Mouse (Mus musculus) heart, embryonic 16.5 days (tissue): ENCODE results near the gene Gm17662. TPM values are rescaled to one million over a fixed set of nuclear protein-coding genes. Genes with fewer than 3 reads are reported as not detected.

Experiments
- ATAC-seq: fragments of 200-750 bp; cut with Nextera tagmentation; replicated peaks from 2 replicates; pipeline ENCODE4 v1.8.0; 2017; ENCODE audit warnings: moderate number of reproducible peaks; ENCODE audit not compliant: insufficient read depth, low FRiP score; ENCODE audit errors: extremely low read depth
- H3K27ac ChIP-seq: fragments of 300-500 bp; sonication (generic); 2 replicates; pipeline ENCODE4 v1.5.1; 2014; ENCODE audit warnings: mild to moderate bottlenecking, low read length, control low read depth, moderate library complexity
- H3K27me3 ChIP-seq: fragments of 300-500 bp; sonication (generic); 2 replicates; pipeline ENCODE4 v1.6.1; 2014; ENCODE audit warnings: low read length, mixed read lengths; ENCODE audit not compliant: control insufficient read depth, insufficient read depth
- H3K36me3 ChIP-seq: fragments of 300-500 bp; sonication (generic); 2 replicates; pipeline ENCODE4 v1.6.1; 2014; ENCODE audit not compliant: control insufficient read depth, insufficient read depth
- H3K4me1 ChIP-seq: fragments of 300-500 bp; sonication (generic); 2 replicates; pipeline ENCODE4 v1.6.1; 2014; ENCODE audit warnings: low read length, mixed read lengths; ENCODE audit not compliant: control insufficient read depth, insufficient read depth
- H3K4me2 ChIP-seq: fragments of 300-500 bp; sonication (generic); 2 replicates; pipeline ENCODE4 v1.6.1; 2014; ENCODE audit warnings: low read depth, mild to moderate bottlenecking, control low read depth, low read length
- H3K4me3 ChIP-seq: fragments of 300-500 bp; sonication (generic); 2 replicates; pipeline ENCODE4 v1.5.1; 2014; ENCODE audit warnings: mild to moderate bottlenecking, control low read depth, low read length
- H3K9ac ChIP-seq: fragments of 300-500 bp; sonication (generic); 2 replicates; pipeline ENCODE4 v1.6.1; 2014; ENCODE audit warnings: low read length, control low read depth
- H3K9me3 ChIP-seq: fragments of 300-500 bp; sonication (generic); replicated peaks from 2 replicates; pipeline ENCODE4 v1.6.1; 2016; ENCODE audit warnings: low read length; ENCODE audit not compliant: control insufficient read depth
- WGBS: fragments of 180-500 bp; shearing (Covaris S2); extraction: QIAGEN DNeasy Blood & Tissue Kit; methylation state at CpG from one replicate; pipeline ENCODE4 v1.1.7; 2014; 5-methylcytosine and 5-hydroxymethylcytosine counted together
- polyA plus RNA-seq: library from polyadenylated mRNA; unstranded; fragments of >200 nt; fragmentation: Nextera tagmentation; extraction: Ambion mirVana; gene quantifications from 2 replicates; pipeline ENCODE4 v1.2.1, GENCODE M21; 2015

Gm17662 gene
- polyA plus RNA-seq, 1 experiment from 2014 or later = not detected

DNA sequence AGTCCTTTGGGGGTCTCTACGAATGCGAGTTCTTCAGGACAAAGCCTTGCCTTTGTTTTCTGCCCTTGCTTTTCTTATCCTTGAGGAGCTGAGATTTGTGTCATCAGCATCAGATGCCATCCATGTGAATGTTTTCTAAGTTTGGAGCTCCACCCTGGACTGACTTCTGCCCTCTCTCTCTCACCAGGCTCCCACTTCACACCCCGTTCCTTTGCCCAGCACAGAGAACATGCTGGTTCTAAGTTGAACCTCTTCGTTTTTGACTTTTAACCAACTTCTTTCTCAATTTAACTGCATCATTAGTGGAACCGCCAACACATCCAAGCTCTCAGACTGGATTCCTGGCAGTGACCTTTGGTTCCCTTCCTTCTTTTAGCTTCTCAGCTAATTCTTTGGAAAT, 13.1 kb downstream of the Gm17662 start:
- H3K9ac ChIP-seq = no peak overlapping the region
- no peak overlapping the region for H3K4me3 ChIP-seq
- no peaks in the 10 kb centered on the region for H3K4me1 ChIP-seq
- H3K27me3 ChIP-seq = no peaks in the 10 kb centered on the region
- H3K4me2 ChIP-seq = no peak overlapping the region
- ATAC-seq = no peak
- no peak overlapping the region for H3K27ac ChIP-seq
- 79% methylated on average over 5 of the region's 5 CpGs for WGBS
- H3K9me3 ChIP-seq = no peaks in the 10 kb centered on the region
- H3K36me3 ChIP-seq = no peaks in the 10 kb centered on the region

DNA sequence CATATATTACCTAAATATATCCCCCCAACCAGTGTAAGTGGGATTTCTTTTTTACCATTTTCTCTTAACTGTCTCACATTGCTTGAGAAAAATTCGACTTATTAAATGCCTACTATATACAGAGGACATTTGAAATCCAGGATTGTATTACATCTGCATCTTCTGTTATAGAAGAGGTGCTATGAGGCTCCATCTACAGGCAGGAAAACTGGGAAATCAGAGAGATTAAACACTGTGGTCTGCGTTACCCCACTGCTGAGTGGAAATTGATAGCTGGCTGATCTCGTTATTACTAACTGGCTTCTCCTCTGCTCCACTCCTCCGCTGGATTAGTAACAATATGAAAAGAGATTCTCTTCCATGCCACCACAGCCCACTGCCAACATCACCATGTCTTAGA, 18.7 kb downstream of the Gm17662 start:
- Histone ChIP-seq H3K36me3 (no peaks in the 10 kb centered on the region), H3K27ac (no peak overlapping the region), H3K27me3 (no peaks in the 10 kb centered on the region), H3K9ac (no peak overlapping the region), H3K9me3 (no peaks in the 10 kb centered on the region), H3K4me2 (no peak overlapping the region), H3K4me3 (no peak overlapping the region), H3K4me1 (no peaks in the 10 kb centered on the region)
- ATAC-seq = no peak
- 64% methylated on average over 4 of the region's 4 CpGs for WGBS

DNA sequence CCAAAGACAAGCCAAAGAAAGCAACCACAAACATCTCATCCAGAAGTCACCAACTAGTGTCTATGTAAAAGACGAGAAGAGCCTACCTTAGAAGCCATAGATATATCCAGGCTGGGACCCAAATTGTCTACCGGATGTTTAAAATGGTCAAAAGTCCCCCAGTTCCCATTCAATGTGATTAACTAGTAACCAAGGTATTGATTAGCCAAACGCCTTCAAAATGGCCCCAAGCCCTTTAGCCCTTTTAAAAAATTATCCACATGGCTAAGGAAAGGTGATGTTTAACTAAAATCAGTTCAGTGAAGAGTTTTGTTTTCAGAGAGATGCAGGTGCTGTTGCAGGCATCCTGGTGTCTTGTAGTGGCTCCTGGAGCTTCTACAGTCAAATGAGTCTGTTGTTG, 19.2 kb downstream of the Gm17662 start, which contains the start of gene C8a:
Gene C8a, minus strand, starts transcription at position 76 of the 400 bp plus-strand sequence.
- H3K9ac ChIP-seq = no peak within 1 kb of the TSS
- no peak for ATAC-seq
- H3K4me1 ChIP-seq = no peaks in the 10 kb centered on the region
- H3K27me3 ChIP-seq = no peaks in the 10 kb centered on the region
- no peak within 1 kb of the TSS for H3K4me3 ChIP-seq
- no peak within 1 kb of the TSS for H3K27ac ChIP-seq
- H3K36me3 ChIP-seq = no peaks in the 10 kb centered on the region
- WGBS = 80% methylated on average over 3 of the region's 3 CpGs
- H3K4me2 ChIP-seq = no peak within 1 kb of the TSS
- H3K9me3 ChIP-seq = no peaks in the 10 kb centered on the region

DNA sequence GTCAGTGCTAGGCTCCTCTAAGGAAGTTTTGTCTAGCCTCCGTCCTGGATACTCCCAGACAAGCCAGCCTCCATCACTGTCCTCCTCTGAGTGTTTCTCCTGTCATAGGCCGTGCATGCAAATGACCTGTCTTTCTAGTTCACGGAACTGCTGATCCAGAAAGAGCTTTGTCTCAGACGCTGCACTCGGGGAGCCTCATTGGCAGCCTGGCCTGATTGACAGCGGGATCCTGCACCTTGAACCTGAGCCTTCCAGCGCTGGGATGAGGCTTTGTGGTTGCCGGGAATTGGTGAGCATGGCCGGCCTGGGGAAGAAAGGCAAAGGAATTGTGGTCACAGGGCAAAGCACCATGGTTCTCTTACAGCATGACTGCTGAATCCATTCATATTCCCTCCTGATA, 30.4 kb downstream of the Gm17662 start:
- Histone ChIP-seq H3K4me2 (no peak overlapping the region), H3K9me3 (no peaks in the 10 kb centered on the region), H3K4me1 (peaks cover 7% of the 10 kb centered on the region), H3K27me3 (peaks cover 2% of the 10 kb centered on the region; the same call in 1 of the 2 replicates), H3K27ac (no peak overlapping the region), H3K9ac (no peak overlapping the region), H3K36me3 (no peaks in the 10 kb centered on the region), H3K4me3 (no peak overlapping the region)
- WGBS = 76% methylated on average over 9 of the region's 9 CpGs
- no peak for ATAC-seq

DNA sequence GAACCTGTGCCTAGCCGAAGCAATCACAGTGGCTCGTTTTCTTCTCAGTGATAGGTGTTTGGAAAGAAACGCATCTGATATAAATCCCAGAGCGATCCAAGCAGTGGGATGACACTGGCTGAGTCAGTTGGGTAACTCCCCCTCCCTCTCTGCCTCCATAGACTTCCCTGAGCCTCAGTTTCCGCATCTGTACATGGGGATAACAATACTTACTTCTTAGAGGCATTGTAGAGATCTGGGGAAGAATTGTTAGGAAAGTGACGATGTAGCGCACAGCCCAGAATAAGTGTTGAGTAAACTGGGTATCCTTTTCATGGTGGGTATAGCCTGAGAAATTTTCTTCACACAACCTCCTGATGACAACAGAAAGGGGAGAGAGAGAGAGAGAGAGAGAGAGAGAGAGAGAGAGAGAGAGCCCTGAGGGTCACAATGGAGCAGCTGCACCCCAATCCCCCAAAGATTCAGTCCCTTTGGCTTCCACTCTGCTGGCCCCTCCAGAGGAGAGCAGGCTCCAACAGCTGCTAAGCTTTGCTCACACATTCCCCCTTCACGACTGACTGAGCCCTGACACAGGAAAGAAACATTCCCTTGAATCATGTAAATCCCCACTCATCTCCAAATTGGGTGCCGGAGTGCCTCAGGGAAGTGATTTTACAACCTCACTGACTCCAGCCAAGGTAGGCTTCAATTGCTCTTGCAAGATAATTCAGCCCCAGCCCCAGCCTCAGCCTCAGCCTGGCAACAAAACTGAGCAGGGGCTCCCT, 31.6 kb downstream of the Gm17662 start:
- Histone ChIP-seq H3K4me2 (no peak overlapping the region), H3K4me1 (peaks cover 7% of the 10 kb centered on the region), H3K4me3 (no peak overlapping the region), H3K27ac (no peak overlapping the region), H3K9ac (no peak overlapping the region), H3K27me3 (peaks cover 2% of the 10 kb centered on the region; the same call in 1 of the 2 replicates), H3K9me3 (no peaks in the 10 kb centered on the region), H3K36me3 (no peaks in the 10 kb centered on the region)
- ATAC-seq = no peak
- 72% methylated on average over 9 of the region's 9 CpGs for WGBS

DNA sequence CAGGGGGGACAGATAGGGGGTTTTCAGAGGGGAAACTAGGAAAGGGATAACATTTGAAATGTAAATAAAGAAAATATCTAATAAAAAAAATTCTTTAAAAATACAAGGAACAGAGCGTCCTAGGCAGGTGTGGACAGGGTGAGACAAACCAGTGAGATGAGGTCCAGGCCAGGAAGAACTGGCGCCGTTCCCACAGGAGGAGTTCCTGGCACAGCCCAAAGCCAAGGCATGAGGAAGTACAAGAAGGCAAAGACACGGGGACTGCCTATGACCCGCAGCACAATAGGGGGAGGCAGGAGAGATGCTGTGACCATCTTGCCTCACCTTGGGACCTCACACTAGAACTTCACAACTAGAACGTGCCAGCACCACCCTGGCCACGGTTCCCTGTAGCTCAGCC, 34.6 kb downstream of the Gm17662 start:
- no peaks in the 10 kb centered on the region for H3K27me3 ChIP-seq
- no peak overlapping the region for H3K4me2 ChIP-seq
- H3K4me1 ChIP-seq = peaks cover 7% of the 10 kb centered on the region
- WGBS = 33% methylated on average over 7 of the region's 7 CpGs
- H3K9ac ChIP-seq = no peak overlapping the region
- no peak overlapping the region for H3K4me3 ChIP-seq
- H3K36me3 ChIP-seq = no peaks in the 10 kb centered on the region
- H3K9me3 ChIP-seq = no peaks in the 10 kb centered on the region
- ATAC-seq = peak; percentile 84
- H3K27ac ChIP-seq = no peak overlapping the region

DNA sequence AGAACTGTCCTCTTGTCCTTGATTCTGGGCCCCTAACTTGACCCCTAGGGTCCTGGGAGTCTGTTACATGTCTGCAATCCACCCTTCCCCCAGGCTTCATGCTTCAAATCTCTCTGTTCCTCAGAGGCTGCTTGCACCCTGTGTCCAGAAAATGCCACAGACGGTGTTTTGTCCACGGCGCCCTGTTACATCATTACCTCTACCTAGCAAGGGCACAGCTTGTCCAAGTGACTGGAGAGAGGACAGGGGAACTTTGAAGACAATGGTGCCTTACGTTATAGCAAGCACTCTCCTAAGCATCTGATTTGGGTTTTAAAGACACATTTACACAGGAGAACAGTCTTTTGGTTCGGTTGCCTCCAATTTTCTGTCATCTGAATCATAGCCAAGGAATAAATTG, 36.5 kb downstream of the Gm17662 start:
- Histone ChIP-seq H3K4me1 (peaks cover 7% of the 10 kb centered on the region), H3K9me3 (0 out of 2 replicates have a peak, but pooled peaks cover 3% of the 10 kb centered on the region), H3K9ac (no peak overlapping the region), H3K4me2 (no peak overlapping the region), H3K36me3 (no peaks in the 10 kb centered on the region), H3K27me3 (no peaks in the 10 kb centered on the region), H3K27ac (no peak overlapping the region), H3K4me3 (no peak overlapping the region)
- 71% methylated on average over 5 of the region's 5 CpGs for WGBS
- ATAC-seq = no peak

DNA sequence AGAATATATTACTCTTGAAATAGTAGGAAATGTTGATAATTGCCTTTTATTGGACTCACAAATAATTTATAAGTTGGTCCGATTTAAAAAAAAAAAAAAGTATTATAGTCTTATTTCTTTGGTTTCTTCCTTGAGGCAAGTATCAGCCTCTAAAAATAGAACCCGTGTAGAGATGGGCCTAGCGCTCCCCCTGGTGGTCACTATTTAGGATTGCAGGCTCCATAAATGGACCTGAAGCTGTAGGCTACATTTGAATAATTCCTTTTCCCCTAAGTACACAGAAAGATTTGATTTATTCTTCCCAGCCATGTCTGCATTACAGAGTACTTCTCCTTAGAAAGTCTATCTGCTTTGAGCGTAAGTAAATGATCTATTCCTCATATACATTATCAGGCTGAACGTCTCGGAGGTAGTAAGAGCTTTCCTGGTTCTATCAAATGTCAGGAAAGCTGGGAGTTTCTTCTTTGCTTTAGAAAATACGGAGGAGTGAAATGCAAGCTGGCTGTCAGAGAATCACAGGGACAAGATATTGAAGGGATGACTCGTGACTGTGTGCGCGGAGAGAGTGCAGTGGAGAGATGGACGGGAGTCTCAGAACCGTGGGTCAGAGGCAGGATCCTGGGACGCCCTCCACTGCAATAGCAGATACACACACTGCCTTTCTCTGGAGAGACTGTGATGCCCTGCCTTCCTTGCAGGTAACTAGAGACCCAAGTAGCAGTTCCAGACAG, 37.0 kb downstream of the Gm17662 start:
- no peak overlapping the region for H3K4me3 ChIP-seq
- H3K27ac ChIP-seq = no peak overlapping the region
- no peak overlapping the region for H3K4me2 ChIP-seq
- no peaks in the 10 kb centered on the region for H3K36me3 ChIP-seq
- 0 out of 2 replicates have a peak, but pooled peaks cover 3% of the 10 kb centered on the region for H3K9me3 ChIP-seq
- no peak overlapping the region for H3K9ac ChIP-seq
- no peak for ATAC-seq
- H3K4me1 ChIP-seq = peaks cover 7% of the 10 kb centered on the region
- 47% methylated on average over 13 of the region's 13 CpGs for WGBS
- H3K27me3 ChIP-seq = no peaks in the 10 kb centered on the region

DNA sequence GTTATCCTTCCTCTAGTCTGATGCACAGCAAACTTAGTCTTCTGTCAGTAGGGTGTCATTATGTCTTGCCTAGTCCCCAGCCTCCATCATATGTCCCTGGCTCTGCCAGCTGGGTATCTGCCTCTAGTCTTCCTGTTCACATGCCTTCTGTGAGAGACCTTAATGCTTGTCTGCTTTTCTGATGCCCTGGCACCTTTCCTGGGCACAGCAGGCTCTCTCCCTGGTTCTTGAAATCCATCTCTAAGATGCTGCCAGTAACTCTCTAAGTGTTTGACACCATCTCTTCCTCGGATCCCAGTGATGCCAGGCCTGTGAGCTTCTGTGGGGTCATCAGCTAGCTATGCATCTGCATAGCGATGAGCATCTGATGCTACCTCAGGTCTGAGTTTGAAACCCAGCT, 45.7 kb downstream of the Gm17662 start:
- no peak for ATAC-seq
- Histone ChIP-seq H3K36me3 (no peaks in the 10 kb centered on the region), H3K4me3 (no peak overlapping the region)

More for the DNA sequence above, 45.7 kb downstream of the Gm17662 start:
- Histone ChIP-seq H3K4me2 (no peak overlapping the region), H3K27ac (no peak overlapping the region), H3K27me3 (no peaks in the 10 kb centered on the region), H3K9me3 (no peaks in the 10 kb centered on the region), H3K4me1 (no peaks in the 10 kb centered on the region), H3K9ac (no peak overlapping the region)
- WGBS = 72% methylated on average over 2 of the region's 2 CpGs
